Mouse (Mus musculus) CH12F3 (cell line): ENCODE results near the gene Grik2.
"Not testable (repeated sequence)": the region's sequence is repeated elsewhere in the genome, so short reads cannot be mapped to it uniquely, and the experiment has no call there.

ENCODE experiments used
- in situ Hi-C: fragments of 300-500 bp; cut with MboI; formaldehyde crosslinking; loops from 2 replicates; pipeline ENCODE4 v1.14.3; 2020; ENCODE audit warnings: low sequenced_read_pairs

Grik2 gene

DNA sequence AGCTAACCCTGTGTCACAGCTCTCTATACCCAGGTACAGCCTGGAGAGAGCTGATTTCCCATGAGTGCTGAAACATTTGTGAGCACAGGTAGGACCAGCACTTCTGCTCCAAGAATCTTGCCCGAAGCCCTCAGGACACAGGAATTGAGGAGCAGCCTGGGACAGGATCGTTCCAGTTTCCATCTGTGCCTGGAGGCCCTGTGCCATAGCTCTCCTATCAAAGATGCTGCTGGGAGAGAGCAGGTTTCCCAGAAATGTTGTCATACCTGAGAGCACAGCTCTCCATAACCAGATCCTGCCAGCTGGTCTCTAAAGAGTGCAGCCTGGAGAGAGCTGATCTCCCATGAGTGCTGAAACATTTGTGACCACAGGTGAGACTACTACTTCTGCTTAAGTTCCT lies 420.0 kb downstream of the Grik2 start:
- in situ Hi-C loops = no loop called here

DNA sequence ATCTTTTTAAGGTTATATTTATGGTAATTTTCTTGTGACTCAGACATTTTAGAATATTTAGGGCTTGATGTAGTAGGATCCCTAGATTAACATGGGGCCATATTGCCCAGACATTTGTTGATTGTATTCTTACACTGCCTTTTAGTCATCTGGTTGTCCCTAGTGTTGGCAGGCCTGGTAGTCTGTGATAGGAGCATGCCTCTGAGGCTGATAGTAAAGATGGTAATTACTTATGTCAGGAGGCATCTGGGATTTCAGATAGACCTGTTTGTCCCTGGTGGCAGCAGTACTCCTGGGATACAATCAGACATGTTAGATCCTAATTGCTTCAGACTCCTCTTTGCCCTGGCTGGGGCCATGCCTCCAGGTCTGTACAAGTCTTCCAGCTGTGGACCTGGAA lies 423.3 kb downstream of the Grik2 start:
- in situ Hi-C loops = no loop called here

DNA sequence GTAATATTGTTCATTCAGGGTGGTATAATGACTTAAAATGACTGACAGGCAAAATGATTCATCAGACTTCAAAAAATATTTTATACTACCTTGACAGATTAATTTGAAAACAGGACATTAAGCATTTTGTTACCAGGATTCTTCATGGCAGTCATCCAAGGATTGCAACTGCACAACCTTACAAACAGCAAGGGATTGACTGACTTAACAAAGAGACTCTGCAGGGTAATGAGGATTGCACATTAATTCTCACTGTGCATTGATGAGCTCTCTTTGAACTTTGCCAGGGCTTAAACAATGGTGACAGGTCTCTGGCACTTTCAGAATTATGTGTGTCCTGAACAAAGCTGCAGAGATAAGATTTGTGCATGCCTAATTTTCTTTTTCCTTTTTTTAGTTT lies 466.2 kb downstream of the Grik2 start:
- in situ Hi-C loops = no loop called here

DNA sequence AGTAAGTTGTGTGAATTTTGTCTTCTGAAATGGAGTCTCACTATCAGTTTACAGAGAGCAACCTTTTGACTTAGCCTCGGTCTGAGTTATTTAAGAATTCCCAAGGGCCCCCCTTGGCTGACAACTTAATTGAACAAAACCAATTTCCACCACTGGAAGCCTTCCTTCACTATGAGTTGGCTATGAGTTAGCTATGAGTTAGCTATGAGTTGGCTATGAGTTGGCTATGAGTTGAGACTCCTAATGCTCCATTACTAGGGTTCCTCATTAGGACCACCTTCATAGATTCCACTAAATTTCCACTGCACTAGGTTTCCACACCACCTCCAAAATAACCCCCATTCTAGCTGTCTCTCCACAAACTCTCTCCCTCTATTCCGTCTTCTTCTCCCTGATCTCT lies 468.7 kb downstream of the Grik2 start:
- in situ Hi-C loops = no loop called here

DNA sequence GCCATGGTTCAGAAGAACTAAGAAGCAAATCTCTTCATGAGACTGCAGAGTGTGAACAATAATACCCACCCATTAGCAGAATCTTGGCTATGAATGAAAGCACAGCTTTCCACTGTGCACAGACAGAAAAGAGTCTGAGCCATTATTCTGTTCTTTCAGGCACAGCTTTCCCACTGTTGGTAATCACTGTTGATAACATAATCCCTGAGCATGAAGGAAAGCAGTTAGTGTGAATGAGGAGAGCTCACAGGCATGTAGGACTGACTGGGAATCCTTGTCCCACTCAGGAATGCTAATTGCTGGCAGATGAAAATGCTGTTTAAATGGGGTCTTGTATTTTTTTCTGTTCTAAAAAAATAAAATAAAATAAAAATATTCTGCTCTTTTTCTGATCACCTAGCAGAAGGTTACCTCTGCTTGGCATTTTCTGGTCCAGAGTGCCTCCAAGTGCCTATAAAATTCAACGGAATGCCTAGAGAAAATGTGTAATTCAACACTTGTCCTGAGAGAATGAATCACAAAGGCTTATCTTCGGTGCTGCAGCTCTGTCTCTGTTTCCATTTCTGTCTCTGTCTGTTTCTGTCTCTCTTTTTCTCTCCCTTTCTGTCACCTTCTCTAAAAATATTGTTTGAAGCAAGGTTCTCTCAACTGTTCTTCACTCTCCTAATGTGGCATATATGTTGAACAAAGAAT lies 532.2 kb downstream of the Grik2 start:
- in situ Hi-C loops = no loop called here

DNA sequence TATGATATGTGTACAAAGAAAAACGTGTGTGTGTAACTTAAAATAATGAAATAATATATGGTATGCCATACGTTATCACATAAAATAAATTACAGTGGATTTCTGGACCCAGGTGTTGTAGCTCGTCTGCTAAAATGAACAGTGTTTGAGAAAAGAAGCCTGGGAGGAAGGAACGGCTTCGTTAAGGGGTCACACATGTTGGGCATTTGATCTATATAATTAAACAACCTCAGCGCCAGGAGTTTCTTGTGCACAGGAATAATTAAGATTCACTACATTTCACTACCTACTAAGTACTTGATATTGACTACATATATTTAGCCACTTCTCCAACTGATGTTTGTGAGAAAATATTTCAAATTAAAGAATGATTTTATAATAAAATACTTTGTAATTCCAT lies 551.2 kb downstream of the Grik2 start:
- in situ Hi-C loops = not testable (repeated sequence)

- in situ Hi-C loops = not testable (repeated sequence)
Measured at GRCm38 (mm10) chr10:49236844-49237243, 551.7 kb downstream of the Grik2 start.

- in situ Hi-C loops = no loop called here
Measured at GRCm38 (mm10) chr10:49220096-49220495, 568.5 kb downstream of the Grik2 start.

- in situ Hi-C loops = no loop called here
Measured at GRCm38 (mm10) chr10:49219631-49220030, 568.9 kb downstream of the Grik2 start.

DNA sequence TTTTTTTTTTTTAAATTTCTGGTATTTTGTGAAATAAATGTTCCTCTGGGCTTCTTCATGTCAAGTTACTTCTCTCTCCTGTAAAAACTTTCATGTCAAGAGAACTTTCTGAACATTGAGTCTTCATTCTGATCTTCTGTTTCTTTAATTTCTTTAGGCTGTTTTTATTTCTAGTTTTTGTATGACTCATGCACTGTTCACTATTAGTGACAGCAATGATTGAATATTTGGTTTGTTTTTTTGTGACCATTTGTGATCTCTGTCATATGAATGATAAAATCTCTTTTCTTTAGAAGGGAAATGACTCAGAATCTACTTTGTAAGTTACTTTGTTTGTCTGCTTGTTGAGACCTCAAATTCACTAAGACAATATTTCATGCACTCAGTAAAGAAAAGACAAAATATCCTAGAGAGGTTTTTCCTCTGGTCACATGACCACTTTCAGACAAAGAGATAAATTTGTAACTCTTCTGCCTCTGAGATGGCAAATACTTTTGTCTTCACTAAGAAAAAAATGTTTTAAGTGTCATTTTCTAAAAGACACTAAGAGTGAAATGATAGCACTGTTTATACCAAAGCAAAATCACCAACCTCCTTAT lies 596.7 kb downstream of the Grik2 start:
- in situ Hi-C loops = no loop called here

- in situ Hi-C loops = no loop called here
Measured at GRCm38 (mm10) chr10:49191291-49191690, 597.3 kb downstream of the Grik2 start.

DNA sequence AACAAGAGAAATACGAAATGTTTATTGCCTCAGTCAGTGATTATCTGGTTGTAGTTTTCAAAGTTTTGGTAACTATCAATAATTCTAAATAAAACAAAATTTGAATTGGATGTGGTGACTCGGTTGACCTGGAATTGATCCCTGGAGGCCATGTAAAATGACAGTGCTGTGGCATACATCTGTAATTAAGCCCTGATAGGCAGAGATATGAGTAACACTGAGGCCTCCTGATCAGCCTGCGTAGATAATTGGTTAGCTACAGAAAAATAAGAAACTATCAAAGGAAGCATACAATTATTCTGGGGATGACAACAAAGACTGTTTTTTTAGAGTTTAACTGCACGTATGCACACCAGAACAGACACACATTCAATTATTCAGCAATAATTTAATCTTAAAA lies 634.4 kb downstream of the Grik2 start:
- in situ Hi-C loops = no loop called here

- in situ Hi-C loops = not testable (repeated sequence)
Measured at GRCm38 (mm10) chr10:49151496-49151895, 637.1 kb downstream of the Grik2 start.

DNA sequence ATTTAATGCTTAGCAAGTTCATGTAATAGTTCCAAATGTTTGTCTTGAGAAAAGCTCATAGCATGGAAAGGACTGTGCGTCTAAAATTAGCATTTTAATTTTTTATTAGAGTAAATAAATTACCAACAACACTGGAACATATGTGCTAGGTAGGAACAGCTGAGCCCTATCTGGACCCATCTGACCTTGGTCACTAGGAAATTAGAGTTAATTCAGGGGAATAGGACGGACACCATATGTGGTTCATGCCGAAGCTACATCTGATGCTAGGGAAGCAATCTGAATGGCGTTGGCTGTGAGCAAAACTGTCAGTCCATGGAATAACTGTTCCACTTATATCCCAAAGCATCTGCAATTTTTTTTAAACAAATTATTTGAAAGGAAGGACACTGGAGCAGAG lies 638.9 kb downstream of the Grik2 start:
- in situ Hi-C loops = no loop called here

DNA sequence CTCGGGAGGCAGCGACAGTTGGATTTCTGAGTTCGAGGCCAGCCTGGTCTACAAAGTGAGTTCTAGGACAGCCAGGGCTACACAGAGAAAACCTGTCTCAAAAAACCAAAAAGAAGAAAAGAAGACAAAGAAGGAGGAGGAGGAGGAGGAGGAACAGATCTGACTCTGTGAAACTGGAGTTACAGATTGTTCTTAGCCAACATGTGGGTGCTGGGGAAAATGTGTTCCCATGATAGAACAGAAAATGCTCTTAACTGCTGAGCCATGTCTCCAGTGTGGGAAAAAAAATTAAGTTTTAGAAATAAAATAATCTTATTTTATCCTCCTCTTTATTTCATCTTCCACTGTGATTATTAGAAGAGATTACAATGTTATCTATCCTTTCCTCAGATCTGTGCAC lies 645.9 kb downstream of the Grik2 start:
- in situ Hi-C loops = no loop called here

DNA sequence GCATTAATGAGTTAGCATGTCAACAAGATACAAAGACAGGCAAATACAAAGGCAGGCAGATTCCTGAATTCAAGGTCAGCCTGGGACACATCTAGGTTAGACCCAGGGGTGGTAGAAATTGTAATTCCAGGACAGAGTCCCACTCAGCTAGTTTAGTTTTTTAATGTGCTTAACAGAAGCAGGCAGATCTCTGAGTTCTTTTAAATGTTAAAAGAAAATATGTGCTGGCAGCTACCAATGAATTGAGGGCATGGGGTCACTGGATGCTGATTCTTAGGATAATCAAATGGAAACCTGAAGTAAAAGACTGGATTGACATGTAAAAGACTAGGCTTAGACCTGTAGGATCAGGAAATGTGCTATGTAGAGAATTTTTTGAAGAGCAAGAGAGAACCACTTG lies 651.8 kb downstream of the Grik2 start:
- in situ Hi-C loops = no loop called here

DNA sequence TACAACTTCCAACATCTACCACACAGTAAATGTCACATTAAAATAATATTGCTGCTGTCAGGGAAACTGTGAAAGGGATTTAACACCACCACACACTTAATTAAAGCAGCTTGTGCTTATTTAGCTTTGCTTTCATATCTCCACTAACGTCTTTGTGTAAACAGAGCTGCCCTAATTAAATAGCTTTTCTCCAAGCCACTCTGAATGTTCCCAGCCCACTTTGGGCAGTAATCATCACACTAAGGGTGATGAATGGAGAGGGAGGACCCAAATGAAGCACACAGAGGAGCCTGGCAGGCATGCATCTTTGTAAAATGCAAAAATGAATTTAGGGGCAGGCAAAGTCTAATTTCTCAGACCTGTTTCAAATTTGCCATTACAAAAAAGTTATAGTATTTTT lies 657.3 kb downstream of the Grik2 start:
- in situ Hi-C loops = no loop called here

DNA sequence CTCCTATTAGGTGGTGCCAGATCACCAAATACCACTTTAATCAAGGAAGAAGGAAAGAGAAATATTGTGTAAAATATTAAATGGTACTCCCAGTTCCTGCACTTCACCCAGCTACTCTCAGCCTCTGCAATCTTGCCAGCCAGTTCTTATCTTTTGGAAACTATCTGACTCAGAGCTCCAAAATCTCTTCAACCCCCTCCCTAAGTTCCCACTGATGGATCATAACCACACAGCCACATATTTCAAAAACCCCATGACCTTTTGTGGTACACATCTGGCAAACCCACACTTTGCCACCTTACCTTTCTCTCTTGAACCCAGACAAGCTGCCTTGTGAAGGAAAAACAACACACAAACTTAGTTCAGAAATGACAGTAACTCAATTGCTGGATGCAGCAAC lies 738.2 kb downstream of the Grik2 start:
- in situ Hi-C loops = no loop called here

GRCm38 (mm10) chr10:49049391-49049790 lies 739.2 kb downstream of the Grik2 start:
- in situ Hi-C loops = no loop called here
